In the genomic region with DNA sequence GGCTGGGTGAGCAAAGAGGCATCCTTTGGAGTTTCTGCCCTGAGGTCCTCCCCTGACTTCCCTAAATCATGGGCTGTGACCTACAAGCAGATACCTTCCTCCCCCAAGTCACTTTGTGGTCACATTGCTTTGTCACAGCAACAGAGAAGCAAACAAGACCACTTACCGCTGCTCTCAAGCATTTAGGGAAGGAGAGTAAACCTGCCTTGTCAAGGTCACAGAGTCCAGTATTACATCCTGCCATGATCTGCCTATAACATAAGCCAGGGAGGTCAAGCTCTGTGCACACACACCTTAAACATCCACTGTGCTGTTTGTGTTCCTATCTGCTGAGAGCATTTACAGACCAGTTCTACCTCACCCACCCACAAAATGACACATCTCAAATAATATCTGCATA, we compare ENCODE assay signal across 11 mouse cellular contexts.
DNase-seq lines count a peak whose midpoint lies in the region; ATAC-seq lines count a peak whose summit lies in the region.
"Had no signal": no experiment of that assay in that cellular context is flagged by ENCODE, and none has a peak within 500 bp of the region (broad histone marks: within the 10 kb centered on the region; RNA-seq: fewer than 3 reads in every experiment).

No protein-coding gene starts in this region.

- ATAC-seq in heart, embryonic 12.5 days (ENCODE audit: insufficient number of reproducible peaks, low FRiP score) = peak; percentile 41; the same call in 1 of the 2 replicates
- ATAC-seq in neural tube, embryonic 13.5 days (ENCODE audit: low read depth) = no peak
- peak; percentile 100 for ATAC-seq in common myeloid progenitor, adult 5-6 weeks (replicated peaks; ENCODE audit: low read depth, poor library complexity, severe bottlenecking)
- ATAC-seq: inflammation-experienced regulatory T-cells, adult 6 months had no signal

- H3K36me3 ChIP-seq in heart, embryonic 12.5 days = peaks cover 5% of the 10 kb centered on the region
- no peaks in the 10 kb centered on the region for H3K36me3 ChIP-seq in neural tube, embryonic 13.5 days

- H3K9me3 ChIP-seq in heart, embryonic 12.5 days (replicated peaks) = no peaks in the 10 kb centered on the region
- no peaks in the 10 kb centered on the region for H3K9me3 ChIP-seq in neural tube, embryonic 13.5 days

- H3K27ac ChIP-seq in heart, embryonic 12.5 days (ENCODE audit: poor library complexity, severe bottlenecking) = peak overlapping the region; percentile 50
- H3K27ac ChIP-seq in neural tube, embryonic 13.5 days (replicated peaks) = no peak overlapping the region

- WGBS in heart, embryonic 12.5 days = 35% methylated on average over 1 of the region's 1 CpGs
- 67% methylated on average over 1 of the region's 1 CpGs for WGBS in neural tube, embryonic 13.5 days

- no peak overlapping the region for H3K4me3 ChIP-seq in heart, embryonic 12.5 days
- H3K4me3 ChIP-seq in neural tube, embryonic 13.5 days = no peak overlapping the region

- H3K4me1 ChIP-seq in heart, embryonic 12.5 days (replicated peaks) = peaks cover 26% of the 10 kb centered on the region
- H3K4me1 ChIP-seq in neural tube, embryonic 13.5 days (replicated peaks) = peaks cover 19% of the 10 kb centered on the region

- DNase-seq in heart, adult 9 months (ENCODE audit: low spot score in 2 of 2) = no peak
- no peak for DNase-seq in neural tube, embryonic 10.5 days (ENCODE audit: extremely low spot score, low spot score)
- peak; percentile 10 to 28 for DNase-seq in monocyte, adult 2 months (ENCODE audit: low read depth in 1 of 2, low spot score in 2 of 2)
- no peak for DNase-seq in gastrocnemius, postnatal 10 days
- no peak for DNase-seq in embryo, embryonic 11 days
- DNase-seq: cerebellum, adult 11 months; layer of hippocampus, postnatal 36 days had no signal

- peak overlapping the region; percentile 36; the same call in 1 of the 2 replicates for H3K4me2 ChIP-seq in heart, embryonic 12.5 days
- no peak overlapping the region for H3K4me2 ChIP-seq in neural tube, embryonic 13.5 days

- H3K27me3 ChIP-seq in heart, embryonic 12.5 days (replicated peaks) = no peaks in the 10 kb centered on the region
- H3K27me3 ChIP-seq in neural tube, embryonic 13.5 days = no peaks in the 10 kb centered on the region

- H3K9ac ChIP-seq in heart, embryonic 12.5 days = no peak overlapping the region
- 0 out of 2 replicates have a peak overlapping the region, but pooled peaks have one; percentile 22 for H3K9ac ChIP-seq in neural tube, embryonic 13.5 days

Comparison
In these comparisons a context has a peak if more than half of its experiments do, and no peak if none do; other contexts are left out.
1. DNase-seq: peak in monocyte, adult 2 months (2 of 2); none in heart, adult 9 months (0 of 2), neural tube, embryonic 10.5 days (single experiment), gastrocnemius, postnatal 10 days (single experiment) and embryo, embryonic 11 days (single experiment).